Mouse (Mus musculus): ENCODE data around the gene Kcnc1. TPM values are rescaled to one million over a fixed set of nuclear protein-coding genes. Genes with fewer than 3 reads are reported as not detected.
A peak's percentile ranks its signal among the peaks of the same experiment; 100 is the strongest.

Kcnc1 gene
- polyA plus RNA-seq, 1 experiment = not detected

DNA sequence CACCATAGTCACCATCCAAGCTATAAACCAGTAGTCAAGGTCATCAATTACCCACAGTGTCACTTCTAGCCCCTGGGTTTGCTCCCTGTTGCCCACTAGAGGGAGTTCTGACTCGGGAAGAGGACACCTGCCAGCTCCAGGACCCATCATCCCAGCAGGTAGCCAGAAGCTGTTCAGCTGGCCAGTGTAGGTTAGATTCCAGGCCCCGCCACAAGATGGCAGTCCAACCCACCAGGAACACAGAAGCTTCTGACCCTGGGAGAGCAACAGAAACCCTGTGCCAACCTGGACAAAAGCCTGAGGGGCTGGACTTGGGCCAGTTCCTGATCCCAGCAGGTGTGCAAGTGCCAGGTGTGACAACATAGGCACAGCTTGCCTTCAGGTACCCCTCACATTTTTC lies 3.2 kb upstream of the Kcnc1 start:
- H3K9me3 ChIP-seq = peaks cover 9% of the 10 kb centered on the region
- H3K4me1 ChIP-seq = peaks cover 44% of the 10 kb centered on the region
- no peak for TF ChIP-seq FLI1 (IDR thresholded peaks at IDR 0.05; ENCODE audit: low read length)
- TF ChIP-seq GATA1 (IDR thresholded peaks at IDR 0.05; ENCODE audit: borderline replicate concordance, low read length) = no peak
- H3K27me3 ChIP-seq (replicated peaks) = peaks cover 64% of the 10 kb centered on the region
- H3K36me3 ChIP-seq (replicated peaks; ENCODE audit: low read length) = no peaks in the 10 kb centered on the region
- no peak overlapping the region for H3K4me3 ChIP-seq (replicated peaks)

DNA sequence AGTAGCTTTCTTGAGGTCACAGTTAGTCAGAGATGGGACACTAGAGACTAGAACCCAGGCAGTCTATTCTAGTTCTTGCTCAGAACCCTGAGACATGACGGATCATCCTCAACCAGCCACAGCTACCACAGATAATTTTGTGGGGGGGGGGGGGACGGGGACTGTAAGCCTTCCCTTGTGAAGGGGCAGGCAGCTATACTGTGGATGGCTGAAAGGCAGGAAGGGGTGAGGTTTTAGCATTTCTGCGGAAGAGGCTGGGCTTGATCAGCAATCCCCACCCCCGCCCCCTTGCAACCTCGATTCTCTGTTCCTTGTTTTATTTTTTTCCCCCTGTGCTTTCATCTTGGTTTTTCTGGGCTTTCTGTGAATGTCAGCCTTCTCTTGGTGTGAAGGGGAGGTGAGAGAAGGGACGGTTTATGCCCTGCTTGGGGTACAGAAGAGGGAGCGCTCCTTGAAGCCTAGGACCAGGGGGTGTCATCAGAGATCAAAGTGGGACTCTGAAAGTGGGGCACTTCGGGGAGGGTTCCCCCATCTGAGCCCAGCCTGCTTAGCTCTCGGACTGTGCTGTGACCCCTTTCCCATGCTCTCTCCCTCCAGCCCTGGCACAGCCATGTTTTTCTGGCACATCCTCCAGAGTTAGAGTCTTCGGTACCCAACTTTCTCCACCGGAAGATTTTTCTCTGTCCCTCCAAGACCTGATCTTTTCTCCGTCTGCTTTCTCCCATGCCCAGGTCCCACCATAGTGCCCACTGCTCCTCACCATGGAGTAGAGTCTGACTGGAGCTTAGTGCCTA lies 2.4 kb upstream of the Kcnc1 start:
- H3K4me3 ChIP-seq (replicated peaks) = no peak overlapping the region
- peaks cover 72% of the 10 kb centered on the region for H3K27me3 ChIP-seq (replicated peaks)
- TF ChIP-seq FLI1 (IDR thresholded peaks at IDR 0.05; ENCODE audit: low read length) (no peak), GATA1 (IDR thresholded peaks at IDR 0.05; ENCODE audit: borderline replicate concordance, low read length) (no peak)
- peaks cover 9% of the 10 kb centered on the region for H3K9me3 ChIP-seq
- H3K36me3 ChIP-seq (replicated peaks; ENCODE audit: low read length) = no peaks in the 10 kb centered on the region
- peaks cover 52% of the 10 kb centered on the region for H3K4me1 ChIP-seq

DNA sequence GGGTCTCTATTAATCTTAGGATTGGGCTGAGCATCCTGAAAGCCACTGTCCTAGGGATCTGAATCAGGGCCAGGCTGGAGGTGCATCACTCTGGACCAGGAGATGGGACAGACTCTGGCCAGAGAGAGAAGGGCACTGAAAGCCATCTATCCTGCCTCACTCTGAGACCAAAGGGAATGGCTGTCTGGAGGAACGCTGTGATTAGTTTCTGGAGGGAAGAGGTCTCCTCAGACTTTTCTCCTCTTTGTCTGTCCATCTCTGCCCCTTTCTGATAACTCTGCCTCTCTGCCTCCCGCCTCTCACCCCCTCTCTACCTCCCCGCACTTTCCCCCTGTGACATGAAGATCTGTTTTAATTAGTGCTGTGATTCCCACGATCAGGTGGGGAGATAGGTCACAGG lies 1.4 kb upstream of the Kcnc1 start:
- TF ChIP-seq FLI1 (IDR thresholded peaks at IDR 0.05; ENCODE audit: low read length) (no peak), GATA1 (IDR thresholded peaks at IDR 0.05; ENCODE audit: borderline replicate concordance, low read length) (no peak)
- Histone ChIP-seq H3K27me3 (replicated peaks) (peaks cover 77% of the 10 kb centered on the region), H3K4me1 (peaks cover 49% of the 10 kb centered on the region), H3K9me3 (peaks cover 9% of the 10 kb centered on the region), H3K4me3 (replicated peaks) (no peak overlapping the region), H3K36me3 (replicated peaks; ENCODE audit: low read length) (no peaks in the 10 kb centered on the region)

DNA sequence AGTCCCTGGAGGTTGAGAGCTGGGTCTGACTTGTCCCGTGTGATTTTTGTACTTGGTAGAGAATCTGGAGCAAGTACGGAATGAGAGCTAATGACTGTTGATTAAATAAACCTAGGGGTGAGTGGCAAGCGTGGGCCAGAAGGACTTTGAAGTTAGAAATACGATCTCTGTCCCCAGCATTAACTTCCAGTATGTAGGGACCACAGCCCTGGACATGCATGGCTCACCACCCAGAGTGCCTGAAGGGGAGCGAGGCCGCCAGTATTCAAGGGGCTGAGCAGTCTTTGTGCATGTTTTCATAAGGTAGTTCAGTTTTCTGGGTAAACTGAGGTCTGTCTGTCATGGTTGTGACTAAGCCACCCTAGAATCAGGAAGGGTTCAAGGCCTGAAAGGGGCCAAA lies 726 bp upstream of the Kcnc1 start:
- Histone ChIP-seq H3K4me3 (replicated peaks) (no peak overlapping the region), H3K36me3 (replicated peaks; ENCODE audit: low read length) (no peaks in the 10 kb centered on the region), H3K4me1 (peaks cover 49% of the 10 kb centered on the region), H3K27me3 (replicated peaks) (peaks cover 82% of the 10 kb centered on the region), H3K9me3 (peaks cover 9% of the 10 kb centered on the region)
- TF ChIP-seq FLI1 (IDR thresholded peaks at IDR 0.05; ENCODE audit: low read length) (no peak), GATA1 (IDR thresholded peaks at IDR 0.05; ENCODE audit: borderline replicate concordance, low read length) (no peak)

DNA sequence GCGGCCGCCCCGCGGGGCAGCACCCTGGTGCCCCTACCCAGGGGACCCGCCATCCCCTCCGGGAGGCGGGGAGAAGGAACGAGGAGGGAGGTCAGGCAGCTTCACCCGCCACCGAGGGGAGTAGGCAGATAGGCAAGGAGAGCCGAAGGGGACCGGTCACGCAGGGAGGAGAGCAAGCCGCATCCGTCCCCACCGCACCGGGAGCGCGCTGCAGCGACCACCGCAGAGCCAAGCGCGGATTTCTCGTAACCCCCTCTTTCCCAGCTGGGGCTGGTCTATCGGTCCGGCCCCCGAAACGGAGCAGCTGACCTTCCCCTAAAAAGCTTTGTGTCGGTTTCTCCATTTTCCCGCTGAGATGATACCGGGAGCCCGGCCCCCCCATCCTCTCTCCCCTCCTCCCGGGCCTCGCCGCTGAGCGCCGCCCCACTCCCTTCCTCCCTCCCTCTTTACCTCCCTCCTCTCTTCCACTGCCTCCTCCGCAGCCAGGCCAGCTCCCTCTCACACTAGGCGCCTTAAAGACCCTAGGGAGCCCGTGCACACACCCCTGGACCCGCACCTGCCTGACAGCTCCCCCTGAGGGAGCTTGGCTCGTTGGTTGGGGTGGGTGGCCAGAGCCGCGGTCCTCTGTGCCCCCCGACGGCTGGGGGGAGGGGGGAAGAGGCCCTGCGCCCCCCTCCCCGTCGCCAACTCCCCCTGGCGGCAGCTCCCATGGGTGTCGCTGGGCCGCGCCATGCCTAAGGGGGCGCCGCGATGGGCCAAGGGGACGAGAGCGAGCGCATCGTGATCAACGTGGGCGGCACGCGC lies 833 bp downstream of the Kcnc1 start:
- H3K36me3 ChIP-seq (replicated peaks; ENCODE audit: low read length) = no peaks in the 10 kb centered on the region
- TF ChIP-seq GATA1 (IDR thresholded peaks at IDR 0.05; ENCODE audit: borderline replicate concordance, low read length) (no peak), FLI1 (IDR thresholded peaks at IDR 0.05; ENCODE audit: low read length) (no peak)
- peak overlapping the region; percentile 47 for H3K4me3 ChIP-seq (replicated peaks)
- peaks cover 41% of the 10 kb centered on the region for H3K4me1 ChIP-seq
- peaks cover 84% of the 10 kb centered on the region for H3K27me3 ChIP-seq (replicated peaks)
- peaks cover 9% of the 10 kb centered on the region for H3K9me3 ChIP-seq

DNA sequence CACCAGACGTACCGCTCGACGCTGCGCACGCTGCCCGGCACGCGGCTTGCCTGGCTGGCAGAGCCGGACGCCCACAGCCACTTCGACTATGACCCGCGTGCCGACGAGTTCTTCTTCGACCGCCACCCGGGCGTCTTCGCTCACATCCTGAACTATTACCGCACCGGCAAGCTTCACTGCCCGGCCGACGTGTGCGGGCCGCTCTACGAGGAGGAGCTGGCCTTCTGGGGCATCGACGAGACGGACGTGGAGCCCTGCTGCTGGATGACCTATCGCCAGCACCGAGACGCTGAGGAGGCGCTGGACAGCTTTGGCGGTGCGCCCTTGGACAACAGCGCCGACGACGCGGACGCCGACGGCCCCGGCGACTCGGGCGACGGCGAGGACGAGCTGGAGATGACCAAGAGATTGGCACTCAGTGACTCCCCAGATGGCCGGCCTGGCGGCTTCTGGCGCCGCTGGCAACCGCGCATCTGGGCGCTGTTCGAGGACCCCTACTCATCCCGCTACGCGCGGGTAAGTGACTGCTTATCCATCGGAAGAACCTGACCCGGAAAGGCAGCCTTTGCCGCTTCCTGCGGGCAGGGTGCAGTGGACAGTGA lies 1.5 kb downstream of the Kcnc1 start:
- no peak for TF ChIP-seq FLI1 (IDR thresholded peaks at IDR 0.05; ENCODE audit: low read length)
- TF ChIP-seq GATA1 (IDR thresholded peaks at IDR 0.05; ENCODE audit: borderline replicate concordance, low read length) = no peak
- H3K4me3 ChIP-seq (replicated peaks) = peak overlapping the region; percentile 47
- peaks cover 9% of the 10 kb centered on the region for H3K9me3 ChIP-seq
- H3K4me1 ChIP-seq = peaks cover 41% of the 10 kb centered on the region
- peaks cover 84% of the 10 kb centered on the region for H3K27me3 ChIP-seq (replicated peaks)
- no peaks in the 10 kb centered on the region for H3K36me3 ChIP-seq (replicated peaks; ENCODE audit: low read length)

DNA sequence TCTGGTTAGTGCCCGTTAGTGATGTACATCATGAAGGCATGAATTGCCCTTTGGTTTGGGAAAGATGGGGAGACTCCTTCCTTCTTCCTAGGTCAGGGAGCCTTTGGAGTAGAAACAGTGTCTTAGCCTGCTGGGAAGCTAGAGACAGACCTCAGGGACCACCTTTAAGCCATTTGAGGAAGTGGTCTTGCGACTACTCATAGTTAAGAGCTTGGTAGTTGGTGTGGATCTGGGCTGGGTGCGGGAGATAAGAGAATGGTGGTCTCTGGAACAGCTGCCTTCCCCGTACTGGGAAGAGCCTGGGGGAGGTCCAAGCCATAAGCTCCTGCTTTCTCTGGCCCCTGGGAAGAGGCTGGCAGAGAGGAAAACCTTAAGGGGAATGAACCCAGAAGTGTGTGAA lies 2.3 kb downstream of the Kcnc1 start:
- TF ChIP-seq GATA1 (IDR thresholded peaks at IDR 0.05; ENCODE audit: borderline replicate concordance, low read length) (no peak), FLI1 (IDR thresholded peaks at IDR 0.05; ENCODE audit: low read length) (no peak)
- Histone ChIP-seq H3K36me3 (replicated peaks; ENCODE audit: low read length) (no peaks in the 10 kb centered on the region), H3K4me1 (peaks cover 36% of the 10 kb centered on the region), H3K9me3 (peaks cover 9% of the 10 kb centered on the region), H3K27me3 (replicated peaks) (peaks cover 86% of the 10 kb centered on the region), H3K4me3 (replicated peaks) (no peak overlapping the region)

DNA sequence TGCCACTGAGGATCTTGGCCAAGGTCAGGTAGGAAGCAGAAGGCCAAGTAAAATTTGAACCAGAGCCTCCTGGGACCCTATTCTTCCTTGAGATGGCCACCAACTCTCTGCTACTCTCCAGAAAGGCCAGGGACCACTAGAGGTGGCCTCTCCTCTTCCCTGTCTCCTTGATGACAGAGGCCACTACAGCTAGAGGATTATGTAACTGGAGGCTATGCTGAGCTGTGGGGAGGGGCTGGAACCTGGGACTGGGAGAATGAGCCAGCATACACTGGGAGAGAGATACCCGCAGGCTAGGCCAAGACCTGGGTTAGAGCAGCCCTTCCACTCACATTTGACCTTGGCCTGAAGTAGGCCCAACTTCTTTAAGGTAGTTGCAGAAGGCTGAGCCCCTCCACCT lies 3.4 kb downstream of the Kcnc1 start:
- Histone ChIP-seq H3K4me3 (replicated peaks) (no peak overlapping the region), H3K36me3 (replicated peaks; ENCODE audit: low read length) (no peaks in the 10 kb centered on the region), H3K27me3 (replicated peaks) (peaks cover 85% of the 10 kb centered on the region), H3K4me1 (peaks cover 30% of the 10 kb centered on the region), H3K9me3 (peaks cover 9% of the 10 kb centered on the region)
- TF ChIP-seq FLI1 (IDR thresholded peaks at IDR 0.05; ENCODE audit: low read length) = no peak
- TF ChIP-seq GATA1 (IDR thresholded peaks at IDR 0.05; ENCODE audit: borderline replicate concordance, low read length) = no peak

DNA sequence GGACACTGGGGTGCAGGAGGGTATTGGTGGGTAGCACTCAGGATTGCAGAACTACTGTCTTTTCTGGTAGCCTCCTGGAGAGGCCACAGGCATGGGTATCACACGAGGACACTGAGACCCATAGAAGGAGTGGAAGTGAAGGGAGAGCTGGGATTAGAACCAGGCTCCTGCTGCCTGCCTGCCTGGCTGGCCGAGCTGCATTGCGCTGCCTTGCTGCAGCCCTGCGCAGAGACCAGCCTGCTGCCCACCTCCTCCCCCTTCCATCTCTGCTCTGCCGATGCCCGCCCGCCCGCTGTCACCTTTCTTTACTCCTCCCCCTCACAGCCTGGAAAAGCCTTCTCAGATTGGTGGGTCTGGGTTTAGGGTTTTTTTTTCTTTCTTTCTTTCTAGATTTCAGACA lies 4.0 kb downstream of the Kcnc1 start:
- no peak overlapping the region for H3K4me3 ChIP-seq (replicated peaks)
- peaks cover 30% of the 10 kb centered on the region for H3K4me1 ChIP-seq
- H3K27me3 ChIP-seq (replicated peaks) = peaks cover 85% of the 10 kb centered on the region
- TF ChIP-seq GATA1 (IDR thresholded peaks at IDR 0.05; ENCODE audit: borderline replicate concordance, low read length) = no peak
- no peak for TF ChIP-seq FLI1 (IDR thresholded peaks at IDR 0.05; ENCODE audit: low read length)
- no peaks in the 10 kb centered on the region for H3K36me3 ChIP-seq (replicated peaks; ENCODE audit: low read length)
- peaks cover 9% of the 10 kb centered on the region for H3K9me3 ChIP-seq

All from megakaryocyte, embryonic 14.5 days (primary cell).